Mouse (Mus musculus) CH12.LX (cell line): ENCODE results near the gene Ubtf.

Experiments used
- CHD2 ChIP-seq: IDR thresholded peaks from 2 replicates; pipeline ENCODE4 v1.6.1; 2011; ENCODE audit warnings: low read length, improper control_type of control experiment
- CTCF ChIP-seq, 2 experiments: IDR thresholded peaks in 1 of 2; conservative IDR thresholded peaks in 1 of 2; 2 replicates each; pipeline ENCODE4 v1.5.1; 2011 to 2012; ENCODE audit warnings: low read depth in 2 of 2, low read length in 2 of 2, improper control_type of control experiment in 1 of 2, inconsistent platforms in 1 of 2, mild to moderate bottlenecking in 1 of 2, moderate library complexity in 1 of 2
- EP300 ChIP-seq: IDR thresholded peaks from 2 replicates; pipeline ENCODE4 v1.6.1; 2011; ENCODE audit warnings: low read length, improper control_type of control experiment
- ETS1 ChIP-seq: conservative IDR thresholded peaks from 2 replicates; pipeline ENCODE4 v1.6.1; 2012; ENCODE audit warnings: low read depth, mild to moderate bottlenecking, inconsistent platforms, low read length, improper control_type of control experiment, moderate library complexity
- HCFC1 ChIP-seq: IDR thresholded peaks from 2 replicates; pipeline ENCODE4 v1.6.1; 2012; ENCODE audit warnings: low read depth, mild to moderate bottlenecking, inconsistent platforms, low read length, improper control_type of control experiment
- JUND ChIP-seq: conservative IDR thresholded peaks from 2 replicates; pipeline ENCODE4 v1.6.1; 2011; ENCODE audit warnings: low read depth, low read length, improper control_type of control experiment
- MAZ ChIP-seq: IDR thresholded peaks from 2 replicates; pipeline ENCODE4 v1.6.1; 2012; ENCODE audit warnings: low read depth, mild to moderate bottlenecking, inconsistent platforms, low read length, improper control_type of control experiment, moderate library complexity
- MEF2A ChIP-seq: IDR thresholded peaks from 2 replicates; pipeline ENCODE4 v1.6.1; 2014; ENCODE audit warnings: low read depth, mild to moderate bottlenecking, inconsistent platforms, low read length, improper control_type of control experiment, borderline replicate concordance
- NELFE ChIP-seq: IDR thresholded peaks from 2 replicates; pipeline ENCODE4 v1.6.1; 2011; ENCODE audit warnings: low read depth, low read length, improper control_type of control experiment
- POLR2A ChIP-seq: IDR thresholded peaks from 2 replicates; pipeline ENCODE4 v1.6.1; 2011; ENCODE audit warnings: low read depth, mild to moderate bottlenecking, improper control_type of control experiment, low read length
- SMC3 ChIP-seq: IDR thresholded peaks from 2 replicates; pipeline ENCODE4 v1.6.1; 2011; ENCODE audit warnings: low read depth, low read length, improper control_type of control experiment
- TBP ChIP-seq: conservative IDR thresholded peaks from 2 replicates; pipeline ENCODE4 v1.6.1; 2011; ENCODE audit warnings: low read depth, low read length, improper control_type of control experiment
- USF1 ChIP-seq: IDR thresholded peaks from 2 replicates; pipeline ENCODE4 v1.6.1; 2014; ENCODE audit warnings: low read depth, mild to moderate bottlenecking, inconsistent platforms, low read length, improper control_type of control experiment
- ZC3H11A ChIP-seq: IDR thresholded peaks from 2 replicates; pipeline ENCODE4 v1.6.1; 2012; ENCODE audit warnings: low read depth, mild to moderate bottlenecking, inconsistent platforms, low read length, improper control_type of control experiment

- TF ChIP-seq POLR2A = no peak
- no peak for TF ChIP-seq ZC3H11A
- no peak for TF ChIP-seq CTCF (conservative IDR thresholded peaks at IDR 0.05 in 1 of 2, IDR thresholded peaks at IDR 0.05 in 1 of 2; ENCODE audit: low read depth in 2 of 2, low read length in 2 of 2)
- no peak for TF ChIP-seq CHD2
- TF ChIP-seq NELFE = no peak
- no peak for TF ChIP-seq ETS1
- TF ChIP-seq MEF2A = no peak
- TF ChIP-seq JUND = no peak
- no peak for TF ChIP-seq EP300
- TF ChIP-seq MAZ = no peak
- no peak for TF ChIP-seq HCFC1
- TF ChIP-seq USF1 = no peak
- TF ChIP-seq TBP = no peak
- no peak for TF ChIP-seq SMC3
Observed at GRCm38 (mm10) chr11:102312586-102312985, 7.0 kb downstream of the Ubtf start.
